Mouse (Mus musculus): ENCODE results near the gene Zfp618. TPM values are rescaled to one million over a fixed set of nuclear protein-coding genes. Genes with fewer than 3 reads are reported as not detected.

Gene Zfp618
- polyA plus RNA-seq, 1 experiment from 2014 or later = 40.4 TPM

- H3K36me3 ChIP-seq = no peaks in the 10 kb centered on the region
- WGBS = 55% methylated on average over 10 of the region's 10 CpGs
- no peak overlapping the region for H3K9ac ChIP-seq
- no peak overlapping the region for H3K4me3 ChIP-seq
- no peak for ATAC-seq (ENCODE audit: insufficient number of reproducible peaks, insufficient read depth, low FRiP score, low TSS enrichment, low read depth)
- peaks cover 68% of the 10 kb centered on the region for H3K4me1 ChIP-seq
- no peaks in the 10 kb centered on the region for H3K27me3 ChIP-seq
- H3K4me2 ChIP-seq = no peak overlapping the region
- H3K27ac ChIP-seq = peak overlapping the region; percentile 48; the same call in 1 of the 2 replicates
- no peaks in the 10 kb centered on the region for H3K9me3 ChIP-seq
These were observed 89.9 kb downstream of the Zfp618 start for GRCm38 (mm10) chr4:63055216-63055745.

DNA sequence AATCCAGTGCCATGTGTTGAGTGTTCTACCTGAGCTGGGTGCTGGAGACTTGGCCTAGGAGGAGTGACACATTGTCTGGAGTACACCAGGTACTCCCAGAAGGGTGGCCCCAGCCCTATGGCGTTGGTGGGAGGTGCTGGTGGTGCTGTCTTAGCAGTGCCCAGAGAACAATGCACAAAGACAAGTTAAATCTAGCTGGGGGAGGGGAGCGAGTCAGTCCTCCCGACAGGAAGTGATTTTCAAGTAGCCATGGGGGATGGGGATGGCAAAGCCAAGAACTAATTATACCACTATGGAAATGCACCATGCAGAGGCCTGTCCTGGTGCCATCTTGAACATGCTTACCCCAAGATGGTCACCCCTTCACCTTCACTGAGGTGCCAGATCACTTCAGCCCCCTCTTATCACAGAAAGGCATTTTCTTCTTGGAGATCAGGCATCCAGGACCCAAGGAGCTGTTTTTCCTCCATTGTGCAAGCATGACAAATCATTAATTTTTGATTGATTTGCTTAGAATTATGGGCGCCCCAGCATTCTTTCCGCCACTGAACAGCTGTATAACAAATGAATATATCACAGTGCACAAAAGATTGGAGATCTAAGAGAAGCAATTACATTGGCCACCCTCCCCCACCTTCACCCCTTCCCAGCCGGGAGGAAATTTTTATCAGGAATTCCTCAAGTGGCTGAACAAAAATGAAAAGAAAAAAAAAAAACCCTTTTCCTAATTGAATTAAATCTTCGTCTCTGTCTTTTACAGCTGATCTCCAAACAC, 91.5 kb downstream of the Zfp618 start:
- Histone ChIP-seq H3K9ac (no peak overlapping the region), H3K27me3 (no peaks in the 10 kb centered on the region), H3K36me3 (peaks cover 3% of the 10 kb centered on the region; the same call in 1 of the 2 replicates), H3K4me3 (no peak overlapping the region), H3K9me3 (no peaks in the 10 kb centered on the region), H3K27ac (no peak overlapping the region), H3K4me2 (no peak overlapping the region), H3K4me1 (peaks cover 71% of the 10 kb centered on the region)
- 26% methylated on average over 7 of the region's 7 CpGs for WGBS
- 0 out of 2 replicates have a peak, but pooled peaks have one; percentile 54 for ATAC-seq (ENCODE audit: insufficient number of reproducible peaks, insufficient read depth, low FRiP score, low TSS enrichment, low read depth)

DNA sequence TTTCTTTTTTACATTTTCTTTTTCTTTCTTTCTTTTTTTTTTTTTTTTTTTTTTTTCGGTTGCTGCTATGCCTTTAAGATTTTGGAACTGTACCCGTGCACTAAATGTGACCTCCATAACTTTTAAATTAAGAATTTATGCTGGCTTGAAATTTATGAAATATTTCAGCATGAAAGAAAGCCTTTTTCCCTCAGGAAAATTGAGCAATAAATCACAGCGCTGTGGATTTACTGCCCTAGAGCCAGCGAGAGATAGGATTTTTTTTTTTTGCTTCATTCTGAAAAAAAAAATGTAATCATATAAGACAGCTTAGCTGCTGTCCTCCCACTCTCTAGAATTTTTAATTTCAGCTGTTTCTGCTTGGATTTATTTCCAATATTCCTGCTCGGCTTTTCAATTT, 92.2 kb downstream of the Zfp618 start:
- WGBS = 31% methylated on average over 5 of the region's 5 CpGs
- Histone ChIP-seq H3K4me2 (no peak overlapping the region), H3K9me3 (no peaks in the 10 kb centered on the region), H3K36me3 (peaks cover 11% of the 10 kb centered on the region), H3K27me3 (no peaks in the 10 kb centered on the region), H3K9ac (no peak overlapping the region), H3K27ac (no peak overlapping the region), H3K4me1 (peaks cover 63% of the 10 kb centered on the region), H3K4me3 (no peak overlapping the region)
- ATAC-seq (ENCODE audit: insufficient number of reproducible peaks, insufficient read depth, low FRiP score, low TSS enrichment, low read depth) = no peak

DNA sequence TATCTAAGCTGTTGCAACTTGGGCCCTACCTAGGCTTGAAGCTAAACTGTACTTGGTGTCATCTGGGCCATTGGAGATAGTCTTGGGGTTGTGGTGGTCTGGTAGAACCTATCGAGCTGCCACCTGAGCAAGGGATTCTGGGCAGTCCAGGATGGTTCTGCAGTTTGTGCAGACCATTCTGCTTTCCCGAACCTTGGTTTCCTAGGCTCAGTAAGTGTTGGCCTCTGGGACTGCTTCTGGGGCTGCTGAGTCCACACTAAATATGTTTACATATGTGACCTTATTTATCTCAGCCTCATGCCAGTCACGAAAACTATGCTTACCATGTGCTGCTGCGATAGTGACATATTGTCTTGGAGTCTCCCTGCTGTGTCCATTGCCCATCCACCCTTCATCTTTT, 93.3 kb downstream of the Zfp618 start:
- Histone ChIP-seq H3K9me3 (no peaks in the 10 kb centered on the region), H3K9ac (no peak overlapping the region), H3K4me3 (no peak overlapping the region), H3K4me2 (no peak overlapping the region), H3K27ac (no peak overlapping the region), H3K4me1 (peaks cover 59% of the 10 kb centered on the region), H3K27me3 (no peaks in the 10 kb centered on the region), H3K36me3 (peaks cover 19% of the 10 kb centered on the region)
- 92% methylated on average over 4 of the region's 4 CpGs for WGBS
- no peak for ATAC-seq (ENCODE audit: insufficient number of reproducible peaks, insufficient read depth, low FRiP score, low TSS enrichment, low read depth)

DNA sequence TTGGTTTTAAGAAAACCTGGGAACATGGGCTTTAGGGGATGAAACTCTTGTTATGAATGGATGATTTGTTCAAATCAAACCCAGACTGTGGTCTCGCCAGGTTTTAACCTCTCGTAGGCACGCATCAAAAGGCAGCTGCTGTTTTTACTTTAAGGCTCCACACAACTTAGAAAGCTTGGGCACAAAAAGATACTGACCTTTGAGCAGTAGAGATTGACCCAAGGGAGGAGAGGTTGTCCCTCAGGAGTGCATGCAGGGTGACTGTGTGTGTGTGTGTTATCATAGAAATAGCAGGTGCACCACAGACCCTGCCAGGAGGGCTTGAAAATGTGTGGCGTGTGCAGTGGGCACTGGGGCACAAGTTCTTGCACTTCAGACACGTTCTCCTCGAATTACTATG, 95.0 kb downstream of the Zfp618 start:
- no peak overlapping the region for H3K27ac ChIP-seq
- no peaks in the 10 kb centered on the region for H3K27me3 ChIP-seq
- H3K4me2 ChIP-seq = no peak overlapping the region
- no peak for ATAC-seq (ENCODE audit: insufficient number of reproducible peaks, insufficient read depth, low FRiP score, low TSS enrichment, low read depth)
- 53% methylated on average over 6 of the region's 6 CpGs for WGBS
- peaks cover 19% of the 10 kb centered on the region for H3K36me3 ChIP-seq
- no peaks in the 10 kb centered on the region for H3K9me3 ChIP-seq
- H3K4me3 ChIP-seq = no peak overlapping the region
- H3K4me1 ChIP-seq = peaks cover 49% of the 10 kb centered on the region
- H3K9ac ChIP-seq = no peak overlapping the region

- H3K27me3 ChIP-seq = no peaks in the 10 kb centered on the region
- ATAC-seq (ENCODE audit: insufficient number of reproducible peaks, insufficient read depth, low FRiP score, low TSS enrichment, low read depth) = no peak
- H3K4me3 ChIP-seq = no peak overlapping the region
- no peaks in the 10 kb centered on the region for H3K9me3 ChIP-seq
- peaks cover 44% of the 10 kb centered on the region for H3K4me1 ChIP-seq
- H3K9ac ChIP-seq = no peak overlapping the region
- peaks cover 19% of the 10 kb centered on the region for H3K36me3 ChIP-seq
- H3K27ac ChIP-seq = no peak overlapping the region
- 98% methylated on average over 6 of the region's 6 CpGs for WGBS
- no peak overlapping the region for H3K4me2 ChIP-seq
These were observed 96.0 kb downstream of the Zfp618 start for GRCm38 (mm10) chr4:63061411-63061810.

- ATAC-seq (ENCODE audit: insufficient number of reproducible peaks, insufficient read depth, low FRiP score, low TSS enrichment, low read depth) = no peak
- Histone ChIP-seq H3K27me3 (no peaks in the 10 kb centered on the region), H3K4me2 (no peak overlapping the region), H3K4me1 (peaks cover 32% of the 10 kb centered on the region), H3K36me3 (peaks cover 19% of the 10 kb centered on the region), H3K27ac (no peak overlapping the region), H3K4me3 (no peak overlapping the region), H3K9me3 (no peaks in the 10 kb centered on the region), H3K9ac (no peak overlapping the region)
- 99% methylated on average over 4 of the region's 4 CpGs for WGBS
These were observed 98.0 kb downstream of the Zfp618 start for GRCm38 (mm10) chr4:63063360-63063759.

GRCm38 (mm10) chr4:63064911-63065310, 99.5 kb downstream of the Zfp618 start:
- H3K4me3 ChIP-seq = no peak overlapping the region
- no peak overlapping the region for H3K27ac ChIP-seq
- no peaks in the 10 kb centered on the region for H3K9me3 ChIP-seq
- no peaks in the 10 kb centered on the region for H3K27me3 ChIP-seq
- WGBS = 86% methylated on average over 9 of the region's 9 CpGs
- H3K4me2 ChIP-seq = no peak overlapping the region
- H3K4me1 ChIP-seq = peaks cover 22% of the 10 kb centered on the region
- H3K9ac ChIP-seq = no peak overlapping the region
- no peak for ATAC-seq (ENCODE audit: insufficient number of reproducible peaks, insufficient read depth, low FRiP score, low TSS enrichment, low read depth)
- H3K36me3 ChIP-seq = peaks cover 19% of the 10 kb centered on the region

GRCm38 (mm10) chr4:63066796-63067195, 101.4 kb downstream of the Zfp618 start:
- Histone ChIP-seq H3K4me3 (no peak overlapping the region), H3K36me3 (peaks cover 19% of the 10 kb centered on the region), H3K4me1 (0 out of 2 replicates have a peak, but pooled peaks cover 10% of the 10 kb centered on the region), H3K9me3 (no peaks in the 10 kb centered on the region), H3K4me2 (no peak overlapping the region), H3K9ac (no peak overlapping the region), H3K27me3 (no peaks in the 10 kb centered on the region), H3K27ac (no peak overlapping the region)
- no peak for ATAC-seq (ENCODE audit: insufficient number of reproducible peaks, insufficient read depth, low FRiP score, low TSS enrichment, low read depth)
- 80% methylated on average over 4 of the region's 4 CpGs for WGBS

- Histone ChIP-seq H3K36me3 (peaks cover 9% of the 10 kb centered on the region), H3K4me3 (no peak overlapping the region), H3K27me3 (no peaks in the 10 kb centered on the region), H3K4me1 (peaks cover 16% of the 10 kb centered on the region), H3K27ac (no peak overlapping the region), H3K9me3 (no peaks in the 10 kb centered on the region), H3K4me2 (no peak overlapping the region), H3K9ac (no peak overlapping the region)
- ATAC-seq (ENCODE audit: insufficient number of reproducible peaks, insufficient read depth, low FRiP score, low TSS enrichment, low read depth) = no peak
- 87% methylated on average over 6 of the region's 6 CpGs for WGBS
These were observed 102.4 kb downstream of the Zfp618 start for GRCm38 (mm10) chr4:63067822-63068221.

- Histone ChIP-seq H3K4me2 (no peak overlapping the region), H3K27ac (no peak overlapping the region), H3K9me3 (no peaks in the 10 kb centered on the region), H3K9ac (no peak overlapping the region), H3K36me3 (0 out of 2 replicates have a peak, but pooled peaks cover 4% of the 10 kb centered on the region), H3K4me3 (no peak overlapping the region), H3K27me3 (no peaks in the 10 kb centered on the region), H3K4me1 (peaks cover 19% of the 10 kb centered on the region)
- 91% methylated on average over 12 of the region's 12 CpGs for WGBS
- no peak for ATAC-seq (ENCODE audit: insufficient number of reproducible peaks, insufficient read depth, low FRiP score, low TSS enrichment, low read depth)
These were observed 103.3 kb downstream of the Zfp618 start for GRCm38 (mm10) chr4:63068499-63069175.
